Mouse (Mus musculus) liver, embryonic 13.5 days (tissue): ENCODE results near the gene Arhgef3. TPM values are rescaled to one million over a fixed set of nuclear protein-coding genes. Genes with fewer than 3 reads are reported as not detected.

Source experiments
- ATAC-seq: fragments of 200-750 bp; cut with Nextera tagmentation; 2 replicates; pipeline ENCODE4 v1.8.0; 2017; ENCODE audit warnings: low read depth, mild to moderate bottlenecking, moderate number of reproducible peaks, moderate library complexity
- DNase-seq: peaks from one replicate; pipeline ENCODE4 v3.0.0; 2022
- H3K27ac ChIP-seq: fragments of 300-500 bp; sonication (generic); 2 replicates; pipeline ENCODE4 v1.5.1; 2015; ENCODE audit warnings: moderate library complexity, mild to moderate bottlenecking, inconsistent platforms
- H3K27me3 ChIP-seq: fragments of 300-500 bp; sonication (generic); 2 replicates; pipeline ENCODE4 v1.6.1; 2015; ENCODE audit warnings: mild to moderate bottlenecking, inconsistent platforms
- H3K36me3 ChIP-seq: fragments of 300-500 bp; sonication (generic); 2 replicates; pipeline ENCODE4 v1.6.1; 2015; ENCODE audit warnings: mild to moderate bottlenecking, inconsistent platforms
- H3K4me1 ChIP-seq: fragments of 300-500 bp; sonication (generic); replicated peaks from 2 replicates; pipeline ENCODE4 v1.6.1; 2015; ENCODE audit warnings: inconsistent platforms
- H3K4me2 ChIP-seq: fragments of 300-500 bp; sonication (generic); 2 replicates; pipeline ENCODE4 v1.6.1; 2015; ENCODE audit warnings: inconsistent platforms, mild to moderate bottlenecking, moderate library complexity
- H3K4me3 ChIP-seq: fragments of 300-500 bp; sonication (generic); replicated peaks from 2 replicates; pipeline ENCODE4 v1.5.1; 2015; ENCODE audit warnings: mild to moderate bottlenecking, inconsistent platforms
- H3K9ac ChIP-seq: fragments of 300-500 bp; sonication (generic); 2 replicates; pipeline ENCODE4 v1.6.1; 2015; ENCODE audit warnings: mild to moderate bottlenecking, inconsistent platforms
- H3K9me3 ChIP-seq: fragments of 300-500 bp; sonication (generic); replicated peaks from 2 replicates; pipeline ENCODE4 v1.6.1; 2016; ENCODE audit warnings: inconsistent platforms
- WGBS: fragments of 180-500 bp; shearing (Covaris S2); methylation state at CpG from one replicate; pipeline ENCODE4 v1.1.7; 2015; ENCODE audit not compliant: insufficient replicate concordance; 5-methylcytosine and 5-hydroxymethylcytosine counted together
- polyA plus RNA-seq: library from polyadenylated mRNA; unstranded; fragments of >200 nt; fragmentation: Nextera tagmentation; extraction: Ambion mirVana; gene quantifications from 2 replicates; pipeline ENCODE4 v1.2.1, GENCODE M21; 2015

The Arhgef3 gene
- polyA plus RNA-seq, result 3.7 and 4.9 TPM in 2 replicates

DNA sequence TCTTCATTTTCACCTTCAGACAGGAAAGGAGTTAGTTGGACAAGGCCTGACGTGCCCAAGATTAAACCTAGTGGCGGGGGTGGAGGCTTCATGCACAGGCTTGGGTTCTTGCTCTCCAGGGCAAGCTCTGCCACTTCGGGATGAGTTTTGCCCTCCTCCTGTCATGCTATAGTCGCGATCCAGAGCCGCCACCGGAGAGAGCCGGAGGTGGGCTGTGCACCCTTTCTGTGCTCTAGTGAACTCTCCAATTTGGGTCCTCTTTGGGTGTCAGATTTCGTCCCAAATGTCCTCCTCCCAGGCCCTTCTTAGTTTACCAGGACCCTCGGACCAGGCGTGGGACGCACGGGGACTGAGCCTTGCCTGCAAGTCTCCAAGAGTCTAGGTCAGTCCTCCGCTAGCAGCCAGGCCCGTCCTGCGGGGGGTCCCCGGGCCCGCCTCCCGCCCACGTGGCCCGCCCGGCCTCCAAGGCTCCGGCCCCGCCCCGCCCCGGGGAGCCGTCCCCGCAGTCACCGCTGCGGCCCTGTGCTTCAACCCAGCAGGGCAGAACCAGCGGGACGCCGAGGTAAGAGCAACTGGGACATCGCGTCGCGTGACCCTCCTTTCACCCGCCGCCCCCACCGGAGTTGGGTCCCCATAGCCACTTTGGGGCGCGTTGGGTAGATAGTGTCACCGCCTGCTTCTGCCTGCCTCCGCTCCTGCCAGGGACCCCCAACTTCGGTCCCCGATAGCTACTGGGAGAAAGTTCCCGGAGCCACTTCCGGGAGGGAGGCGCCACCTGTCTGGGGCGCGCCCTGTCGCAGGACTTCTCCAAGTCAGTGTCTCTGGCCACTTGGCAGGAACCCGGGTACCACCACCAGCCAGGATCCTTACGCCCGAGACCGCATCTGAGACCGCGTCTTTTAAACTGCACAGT, at the start of gene Arhgef3:
Arhgef3 (plus strand) TSS at position 538 of the 913 bp plus-strand sequence.
- peak within 1 kb of the TSS; percentile 73 for H3K4me2 ChIP-seq
- ATAC-seq (peak; percentile 51), DNase-seq (no peak)
- H3K9me3 ChIP-seq, result no peaks in the 10 kb centered on the region
- peaks cover 4% of the 10 kb centered on the region; the same call in 1 of the 2 replicates for H3K4me1 ChIP-seq
- H3K27me3 ChIP-seq, result peaks cover 36% of the 10 kb centered on the region
- WGBS, result 1% methylated on average over 58 of the region's 58 CpGs
- peak within 1 kb of the TSS; percentile 49 for H3K9ac ChIP-seq
- H3K36me3 ChIP-seq, result no peaks in the 10 kb centered on the region
- peak within 1 kb of the TSS; percentile 56 for H3K4me3 ChIP-seq
- H3K27ac ChIP-seq, result no peak within 1 kb of the TSS

GRCm38 (mm10) chr14:27066171-27066929, 48.3 kb upstream of the Arhgef3 start:
- WGBS, result 9% methylated on average over 9 of the region's 9 CpGs
- H3K4me3 ChIP-seq, result no peak overlapping the region
- H3K4me2 ChIP-seq, result no peak overlapping the region
- H3K4me1 ChIP-seq, result no peaks in the 10 kb centered on the region; the same call in 1 of the 2 replicates
- no peak overlapping the region; the same call in 1 of the 2 replicates for H3K27ac ChIP-seq
- H3K9ac ChIP-seq, result no peak overlapping the region
- H3K36me3 ChIP-seq, result no peaks in the 10 kb centered on the region
- ATAC-seq (no peak), DNase-seq (no peak)
- no peaks in the 10 kb centered on the region for H3K27me3 ChIP-seq
- no peaks in the 10 kb centered on the region for H3K9me3 ChIP-seq

GRCm38 (mm10) chr14:27067866-27068271, 46.8 kb upstream of the Arhgef3 start:
- Histone ChIP-seq H3K4me3 (no peak overlapping the region), H3K9ac (no peak overlapping the region), H3K4me2 (no peak overlapping the region), H3K27ac (no peak overlapping the region), H3K9me3 (no peaks in the 10 kb centered on the region), H3K4me1 (no peaks in the 10 kb centered on the region; the same call in 1 of the 2 replicates), H3K27me3 (no peaks in the 10 kb centered on the region), H3K36me3 (no peaks in the 10 kb centered on the region)
- ATAC-seq (no peak), DNase-seq (no peak)
- WGBS, result 39% methylated on average over 6 of the region's 6 CpGs

GRCm38 (mm10) chr14:27069434-27070097, 45.1 kb upstream of the Arhgef3 start:
- Histone ChIP-seq H3K9me3 (no peaks in the 10 kb centered on the region), H3K4me3 (no peak overlapping the region), H3K9ac (no peak overlapping the region), H3K27ac (no peak overlapping the region), H3K4me1 (peaks cover 6% of the 10 kb centered on the region; the same call in 1 of the 2 replicates), H3K27me3 (no peaks in the 10 kb centered on the region), H3K4me2 (no peak overlapping the region), H3K36me3 (no peaks in the 10 kb centered on the region)
- no peak for DNase-seq
- WGBS, result 44% methylated on average over 8 of the region's 8 CpGs
- ATAC-seq, result no peak

GRCm38 (mm10) chr14:27070128-27070527, 44.6 kb upstream of the Arhgef3 start:
- Histone ChIP-seq H3K4me3 (no peak overlapping the region), H3K27ac (no peak overlapping the region), H3K4me2 (no peak overlapping the region), H3K9ac (no peak overlapping the region), H3K27me3 (no peaks in the 10 kb centered on the region), H3K4me1 (peaks cover 7% of the 10 kb centered on the region; the same call in 1 of the 2 replicates), H3K36me3 (no peaks in the 10 kb centered on the region), H3K9me3 (no peaks in the 10 kb centered on the region)
- ATAC-seq (no peak), DNase-seq (no peak)
- WGBS, result 58% methylated on average over 3 of the region's 3 CpGs

DNA sequence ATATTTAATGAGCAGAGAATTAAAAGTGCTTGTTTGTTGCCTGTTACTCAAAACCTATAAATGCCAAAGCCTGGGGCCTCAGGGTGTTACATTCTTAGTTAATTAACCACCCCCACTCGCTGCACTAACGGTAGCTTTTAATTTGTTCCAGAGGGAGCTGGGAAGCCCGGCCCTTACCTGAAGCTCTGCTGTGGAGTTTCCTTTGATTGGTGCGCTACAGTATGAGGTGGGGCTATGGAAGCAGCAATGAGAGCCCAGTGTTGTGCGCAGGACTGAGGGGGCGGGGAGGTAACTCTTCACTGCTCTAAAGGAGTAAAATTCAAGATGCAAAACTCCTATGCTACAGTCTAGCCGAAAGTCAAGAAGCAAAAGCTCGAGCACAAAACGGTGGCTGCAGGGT, 43.9 kb upstream of the Arhgef3 start:
- DNase-seq (no peak), ATAC-seq (no peak)
- 35% methylated on average over 9 of the region's 9 CpGs for WGBS
- H3K27me3 ChIP-seq, result no peaks in the 10 kb centered on the region
- H3K4me1 ChIP-seq, result peaks cover 7% of the 10 kb centered on the region; the same call in 1 of the 2 replicates
- no peak overlapping the region for H3K4me2 ChIP-seq
- no peak overlapping the region for H3K9ac ChIP-seq
- H3K27ac ChIP-seq, result no peak overlapping the region
- H3K4me3 ChIP-seq, result no peak overlapping the region
- H3K9me3 ChIP-seq, result no peaks in the 10 kb centered on the region
- H3K36me3 ChIP-seq, result no peaks in the 10 kb centered on the region

- H3K36me3 ChIP-seq, result no peaks in the 10 kb centered on the region
- DNase-seq (no peak), ATAC-seq (peak; percentile 43; the same call in 1 of the 2 replicates)
- H3K9ac ChIP-seq, result no peak overlapping the region
- no peaks in the 10 kb centered on the region for H3K9me3 ChIP-seq
- H3K27me3 ChIP-seq, result no peaks in the 10 kb centered on the region
- peaks cover 7% of the 10 kb centered on the region; the same call in 1 of the 2 replicates for H3K4me1 ChIP-seq
- no peak overlapping the region for H3K4me3 ChIP-seq
- H3K4me2 ChIP-seq, result no peak overlapping the region
- no peak overlapping the region for H3K27ac ChIP-seq
- WGBS, result 8% methylated on average over 3 of the region's 3 CpGs
Observed at GRCm38 (mm10) chr14:27071985-27072384, 42.7 kb upstream of the Arhgef3 start.

DNA sequence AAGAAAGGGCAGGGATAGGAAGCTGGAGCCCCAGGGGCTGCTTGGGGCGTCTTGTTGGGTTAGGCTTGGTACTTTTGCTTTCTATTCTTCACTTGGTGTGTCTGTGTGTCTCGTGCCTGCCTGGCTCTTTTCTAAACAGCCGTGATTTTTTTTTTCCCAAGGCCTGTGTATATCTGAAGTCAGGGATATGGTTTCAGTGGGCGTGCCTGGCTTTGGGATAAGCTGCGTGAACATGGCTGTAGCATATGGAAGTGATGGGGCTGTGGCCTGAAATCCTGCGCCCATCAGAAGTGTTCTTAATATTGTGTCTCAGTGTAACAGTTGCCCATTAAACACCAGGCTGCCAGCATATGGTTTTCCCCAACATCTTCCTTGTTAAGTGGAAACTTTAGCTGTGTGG, 39.6 kb upstream of the Arhgef3 start:
- H3K4me3 ChIP-seq, result no peak overlapping the region
- H3K4me1 ChIP-seq, result peaks cover 7% of the 10 kb centered on the region; the same call in 1 of the 2 replicates
- H3K4me2 ChIP-seq, result no peak overlapping the region
- H3K36me3 ChIP-seq, result no peaks in the 10 kb centered on the region
- H3K27me3 ChIP-seq, result no peaks in the 10 kb centered on the region
- H3K27ac ChIP-seq, result no peak overlapping the region
- ATAC-seq, result no peak
- H3K9me3 ChIP-seq, result no peaks in the 10 kb centered on the region
- H3K9ac ChIP-seq, result no peak overlapping the region
- WGBS, result 55% methylated on average over 6 of the region's 6 CpGs
- DNase-seq, result no peak

GRCm38 (mm10) chr14:27075909-27076521, 38.7 kb upstream of the Arhgef3 start:
- peaks cover 7% of the 10 kb centered on the region; the same call in 1 of the 2 replicates for H3K4me1 ChIP-seq
- no peak for DNase-seq

GRCm38 (mm10) chr14:27076522-27076920, 38.2 kb upstream of the Arhgef3 start:
- no peak for ATAC-seq
- 66% methylated on average over 2 of the region's 2 CpGs for WGBS

More at GRCm38 (mm10) chr14:27075909-27076521, 38.7 kb upstream of the Arhgef3 start:
- H3K27me3 ChIP-seq, result no peaks in the 10 kb centered on the region
- no peak overlapping the region for H3K9ac ChIP-seq
- H3K27ac ChIP-seq, result no peak overlapping the region
- WGBS, result 64% methylated on average over 8 of the region's 8 CpGs
- no peak overlapping the region for H3K4me2 ChIP-seq
- ATAC-seq, result no peak
- no peaks in the 10 kb centered on the region for H3K9me3 ChIP-seq
- H3K36me3 ChIP-seq, result no peaks in the 10 kb centered on the region
- no peak overlapping the region for H3K4me3 ChIP-seq

More at GRCm38 (mm10) chr14:27076522-27076920, 38.2 kb upstream of the Arhgef3 start:
- no peak overlapping the region for H3K9ac ChIP-seq
- no peaks in the 10 kb centered on the region for H3K27me3 ChIP-seq
- no peaks in the 10 kb centered on the region for H3K9me3 ChIP-seq
- DNase-seq, result no peak
- H3K4me3 ChIP-seq, result no peak overlapping the region
- H3K4me2 ChIP-seq, result no peak overlapping the region
- H3K4me1 ChIP-seq, result peaks cover 7% of the 10 kb centered on the region; the same call in 1 of the 2 replicates
- H3K27ac ChIP-seq, result no peak overlapping the region
- no peaks in the 10 kb centered on the region for H3K36me3 ChIP-seq
